Mouse (Mus musculus): Measurements from ENCODE around the gene Olfr70. TPM values are rescaled to one million over a fixed set of nuclear protein-coding genes. Genes with fewer than 3 reads are reported as not detected.
A peak's percentile ranks its signal among the peaks of the same experiment; 100 is the strongest.

Olfr70 gene
- polyA plus RNA-seq, 1 experiment from 2014 or later: not detected

- Histone ChIP-seq H3K27me3 (no peaks in the 10 kb centered on the region), H3K27ac (peak overlapping the region; percentile 39; the same call in 1 of the 2 replicates), H3K4me2 (replicated peaks) (no peak overlapping the region), H3K4me1 (peaks cover 37% of the 10 kb centered on the region), H3K36me3 (peaks cover 48% of the 10 kb centered on the region), H3K9ac (no peak overlapping the region), H3K9me3 (no peaks in the 10 kb centered on the region), H3K4me3 (no peak overlapping the region)
- ATAC-seq (ENCODE audit: low FRiP score, low read depth): no peak
- 66% methylated on average over 8 of the region's 8 CpGs for WGBS
Measured at GRCm38 (mm10) chr4:43673703-43674102, 26.9 kb downstream of the Olfr70 start.

GRCm38 (mm10) chr4:43672070-43672469 lies 28.5 kb downstream of the Olfr70 start:
- no peaks in the 10 kb centered on the region for H3K9me3 ChIP-seq
- H3K4me2 ChIP-seq (replicated peaks): no peak overlapping the region
- no peak overlapping the region for H3K27ac ChIP-seq
- WGBS: 8% methylated on average over 2 of the region's 2 CpGs
- H3K4me1 ChIP-seq: peaks cover 42% of the 10 kb centered on the region
- no peak overlapping the region for H3K9ac ChIP-seq
- H3K27me3 ChIP-seq: peaks cover 5% of the 10 kb centered on the region; the same call in 1 of the 2 replicates
- no peak overlapping the region for H3K4me3 ChIP-seq
- peaks cover 33% of the 10 kb centered on the region for H3K36me3 ChIP-seq
- no peak for ATAC-seq (ENCODE audit: low FRiP score, low read depth)

DNA sequence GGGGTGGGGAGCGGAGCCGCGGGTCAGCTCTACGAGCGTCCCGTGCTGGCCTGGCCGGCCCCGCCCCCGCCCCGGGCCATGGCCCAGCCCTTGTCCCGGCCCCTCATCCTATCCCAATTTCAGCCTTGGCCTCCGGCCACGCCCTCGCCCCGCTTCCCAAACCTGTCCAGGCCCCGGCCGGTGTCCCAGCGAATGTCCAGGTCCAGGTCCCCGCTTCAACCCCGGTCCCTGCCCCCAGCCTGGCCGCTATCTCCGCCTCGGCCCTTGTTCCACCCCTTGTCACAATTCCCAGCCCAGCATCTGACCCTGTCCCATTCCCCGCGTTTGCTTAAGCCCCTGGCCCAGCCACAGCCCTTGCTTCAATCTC lies 31.2 kb downstream of the Olfr70 start:
- Histone ChIP-seq H3K27ac (peak overlapping the region; percentile 52; the same call in 1 of the 2 replicates), H3K27me3 (peaks cover 32% of the 10 kb centered on the region), H3K4me2 (replicated peaks) (peak overlapping the region; percentile 89), H3K4me1 (peaks cover 42% of the 10 kb centered on the region), H3K9me3 (no peaks in the 10 kb centered on the region), H3K36me3 (peaks cover 9% of the 10 kb centered on the region), H3K4me3 (peak overlapping the region; percentile 66), H3K9ac (peak overlapping the region; percentile 83)
- WGBS: under 1% methylated on average over 18 of the region's 25 CpGs
- peak; percentile 89 for ATAC-seq (ENCODE audit: low FRiP score, low read depth)

DNA sequence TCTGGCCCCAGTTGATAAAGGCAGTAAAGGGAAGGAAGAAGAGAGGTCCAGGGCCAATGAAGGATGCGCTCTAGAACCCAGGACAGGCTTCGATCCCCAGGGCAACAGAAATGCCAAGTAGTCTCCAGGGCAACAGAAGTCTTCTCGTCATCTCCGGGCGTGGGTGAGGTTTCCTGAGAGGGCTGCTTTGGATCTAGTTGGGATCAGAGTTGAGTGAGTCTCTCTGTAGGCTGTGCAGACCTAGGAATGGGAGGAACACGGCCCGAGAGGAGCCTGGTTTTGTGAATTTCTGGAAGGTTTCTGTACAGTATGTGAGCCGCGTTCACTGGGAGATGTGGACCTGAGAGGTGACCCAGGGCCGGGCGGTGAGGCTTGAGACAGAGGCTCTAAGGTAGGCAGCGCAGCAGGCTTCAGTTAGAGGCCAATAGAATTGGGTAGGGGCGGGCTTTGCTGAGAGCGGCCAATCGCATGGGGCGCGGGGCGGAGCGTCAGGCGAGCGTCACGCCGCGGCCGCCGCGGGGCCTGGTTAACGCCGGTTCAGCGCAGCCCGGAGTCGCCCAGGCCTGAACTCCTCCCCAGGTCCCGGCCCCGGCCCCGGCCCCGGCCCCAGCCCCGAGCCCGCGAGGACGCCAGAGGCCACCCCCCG lies 31.7 kb downstream of the Olfr70 start, which contains the start of the genes Tmem8b and Fam221b:
Gene Tmem8b (plus strand): TSS at position 190 of the 646 bp plus-strand sequence.
Gene Fam221b (minus strand): TSS at position 364 of the 646 bp plus-strand sequence.
- Histone ChIP-seq H3K36me3 (peaks cover 4% of the 10 kb centered on the region; the same call in 1 of the 2 replicates), H3K9me3 (no peaks in the 10 kb centered on the region), H3K4me3 (peak within 1 kb of the TSS; percentile 66), H3K27ac (peak within 1 kb of the TSS; percentile 52; the same call in 1 of the 2 replicates), H3K4me1 (peaks cover 42% of the 10 kb centered on the region), H3K27me3 (peaks cover 33% of the 10 kb centered on the region), H3K4me2 (replicated peaks) (peak within 1 kb of the TSS; percentile 89), H3K9ac (peak within 1 kb of the TSS; percentile 83)
- peak; percentile 94 for ATAC-seq (ENCODE audit: low FRiP score, low read depth)
- 5% methylated on average over 18 of the region's 41 CpGs for WGBS

DNA sequence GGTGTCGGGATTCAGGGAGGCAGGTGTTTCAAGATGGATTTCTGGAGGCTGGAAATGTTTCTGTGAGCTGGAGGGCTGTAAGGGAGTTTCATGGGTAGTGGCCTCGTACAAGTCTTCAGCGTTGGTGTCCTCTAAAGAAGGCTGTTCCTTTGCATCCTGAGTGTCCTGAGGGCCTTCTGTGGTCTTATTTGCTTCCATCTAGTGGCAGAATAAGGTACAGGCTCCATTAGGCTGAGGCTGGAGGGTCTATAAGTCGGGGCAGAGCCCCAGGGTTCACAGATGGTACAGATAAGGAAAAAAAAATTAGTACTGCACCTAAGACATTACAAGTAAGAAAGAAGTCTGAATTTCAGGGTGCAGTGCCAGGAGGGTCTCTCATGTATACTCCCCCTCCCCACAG lies 34.2 kb downstream of the Olfr70 start:
- no peak overlapping the region for H3K27ac ChIP-seq
- peaks cover 57% of the 10 kb centered on the region for H3K27me3 ChIP-seq
- no peaks in the 10 kb centered on the region for H3K9me3 ChIP-seq
- no peak for ATAC-seq (ENCODE audit: low FRiP score, low read depth)
- no peak overlapping the region for H3K4me2 ChIP-seq (replicated peaks)
- WGBS: 19% methylated on average over 4 of the region's 4 CpGs
- no peaks in the 10 kb centered on the region for H3K36me3 ChIP-seq
- H3K4me3 ChIP-seq: no peak overlapping the region
- peaks cover 26% of the 10 kb centered on the region for H3K4me1 ChIP-seq
- no peak overlapping the region for H3K9ac ChIP-seq

GRCm38 (mm10) chr4:43657146-43657545 lies 43.5 kb downstream of the Olfr70 start:
- no peak overlapping the region for H3K27ac ChIP-seq
- 53% methylated on average over 4 of the region's 4 CpGs for WGBS
- H3K27me3 ChIP-seq: peaks cover 24% of the 10 kb centered on the region
- peaks cover 10% of the 10 kb centered on the region for H3K4me1 ChIP-seq
- no peak for ATAC-seq (ENCODE audit: low FRiP score, low read depth)
- H3K9me3 ChIP-seq: no peaks in the 10 kb centered on the region
- 0 out of 2 replicates have a peak, but pooled peaks cover 5% of the 10 kb centered on the region for H3K36me3 ChIP-seq
- peak overlapping the region; percentile 77 for H3K4me2 ChIP-seq (replicated peaks)
- H3K4me3 ChIP-seq: peak overlapping the region; percentile 82
- H3K9ac ChIP-seq: no peak overlapping the region

DNA sequence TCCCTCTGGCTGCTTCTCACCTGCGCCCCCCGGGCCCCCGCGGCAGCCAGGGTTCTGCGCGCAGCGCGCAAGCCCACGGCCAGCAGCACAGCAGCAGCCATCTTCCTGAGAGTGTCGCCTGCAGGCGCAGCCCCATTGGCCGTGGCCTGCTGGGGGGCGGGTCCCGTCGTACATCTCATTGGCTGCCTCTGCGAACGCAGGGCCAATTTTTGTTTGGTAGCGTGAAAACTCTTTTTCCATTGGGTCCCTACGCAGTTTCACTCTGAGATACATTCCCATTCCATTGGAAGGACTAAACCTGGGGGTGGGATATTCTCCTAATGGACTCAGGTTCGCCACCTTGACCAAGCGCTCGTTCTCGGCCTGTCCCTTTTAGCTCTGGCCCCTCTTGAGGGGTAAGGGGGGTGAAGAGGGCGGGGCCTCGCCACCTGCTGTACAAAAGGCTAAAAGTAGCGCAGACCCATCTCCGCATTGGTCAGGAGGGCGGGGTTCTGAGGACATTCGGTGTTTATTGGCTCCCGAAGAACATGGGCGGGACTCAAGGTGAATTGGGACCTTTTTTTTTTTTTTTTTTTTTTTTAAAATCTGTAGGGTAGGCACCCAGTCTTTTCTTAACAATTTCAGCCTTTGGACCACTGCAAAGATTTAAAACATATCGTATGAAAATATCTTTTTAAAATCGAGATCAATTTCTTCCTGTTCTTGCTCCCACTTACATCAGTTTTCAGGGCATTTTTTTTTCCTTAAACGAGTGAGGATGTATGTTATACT lies 44.1 kb downstream of the Olfr70 start, which contains the start of gene Hint2:
Gene Hint2 (minus strand): TSS at position 128 of the 771 bp plus-strand sequence.
- Histone ChIP-seq H3K4me2 (replicated peaks) (peak within 1 kb of the TSS; percentile 77), H3K27me3 (peaks cover 17% of the 10 kb centered on the region), H3K36me3 (peaks cover 10% of the 10 kb centered on the region), H3K9me3 (no peaks in the 10 kb centered on the region), H3K27ac (peak within 1 kb of the TSS; percentile 85), H3K4me3 (peak within 1 kb of the TSS; percentile 82), H3K4me1 (peaks cover 10% of the 10 kb centered on the region), H3K9ac (peak within 1 kb of the TSS; percentile 91)
- WGBS: under 1% methylated on average over 33 of the region's 34 CpGs
- ATAC-seq (ENCODE audit: low FRiP score, low read depth): peak; percentile 98

DNA sequence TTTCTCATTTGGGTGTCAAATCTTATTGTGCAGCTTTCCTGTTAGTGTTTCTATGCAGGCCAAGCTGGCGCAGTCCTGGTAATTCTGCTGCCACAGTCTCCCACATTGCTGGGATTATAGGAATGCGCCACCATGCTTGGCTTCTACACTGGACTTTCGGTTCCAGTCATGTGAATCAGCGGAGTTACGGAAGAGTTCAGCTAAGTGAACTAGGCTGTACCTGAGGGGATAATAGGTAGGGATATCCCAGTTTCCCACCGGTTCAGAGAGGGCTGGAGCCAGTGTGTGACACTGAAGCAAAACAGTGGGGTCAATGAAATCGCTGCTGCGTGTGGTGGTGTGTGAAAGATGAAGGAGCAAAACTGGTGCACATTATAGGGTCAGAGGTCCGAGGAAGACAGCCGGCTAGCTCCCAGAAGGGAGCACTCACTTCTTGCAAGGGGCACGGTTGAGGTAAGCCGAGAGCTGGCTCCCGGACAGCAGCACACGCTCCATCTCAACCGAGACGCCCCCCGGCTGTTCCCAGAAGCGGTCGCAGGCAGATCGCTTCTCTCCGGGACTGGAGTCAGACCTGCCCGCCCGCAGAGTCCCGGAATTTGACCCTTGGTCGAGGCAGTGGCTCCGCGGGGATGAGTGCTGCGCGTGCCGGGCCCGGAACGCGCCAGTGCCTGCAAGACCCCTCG lies 44.8 kb downstream of the Olfr70 start:
- peak; percentile 49 for ATAC-seq (ENCODE audit: low FRiP score, low read depth)
- WGBS: 5% methylated on average over 34 of the region's 34 CpGs
- peaks cover 10% of the 10 kb centered on the region for H3K4me1 ChIP-seq

GRCm38 (mm10) chr4:43653161-43654015 lies 47.2 kb downstream of the Olfr70 start, which contains the start of gene Spag8:
Gene Spag8, minus strand, starts transcription at chr4:43653594.
- peaks cover 10% of the 10 kb centered on the region for H3K4me1 ChIP-seq
- H3K4me3 ChIP-seq: peak within 1 kb of the TSS; percentile 25
- 19% methylated on average over 24 of the region's 24 CpGs for WGBS

More for the DNA sequence above, 44.8 kb downstream of the Olfr70 start:
- no peaks in the 10 kb centered on the region for H3K9me3 ChIP-seq
- H3K36me3 ChIP-seq: peaks cover 17% of the 10 kb centered on the region
- peak overlapping the region; percentile 91 for H3K9ac ChIP-seq
- H3K4me3 ChIP-seq: peak overlapping the region; percentile 82
- H3K27me3 ChIP-seq: peaks cover 10% of the 10 kb centered on the region
- peak overlapping the region; percentile 85 for H3K27ac ChIP-seq
- peak overlapping the region; percentile 77 for H3K4me2 ChIP-seq (replicated peaks)

DNA sequence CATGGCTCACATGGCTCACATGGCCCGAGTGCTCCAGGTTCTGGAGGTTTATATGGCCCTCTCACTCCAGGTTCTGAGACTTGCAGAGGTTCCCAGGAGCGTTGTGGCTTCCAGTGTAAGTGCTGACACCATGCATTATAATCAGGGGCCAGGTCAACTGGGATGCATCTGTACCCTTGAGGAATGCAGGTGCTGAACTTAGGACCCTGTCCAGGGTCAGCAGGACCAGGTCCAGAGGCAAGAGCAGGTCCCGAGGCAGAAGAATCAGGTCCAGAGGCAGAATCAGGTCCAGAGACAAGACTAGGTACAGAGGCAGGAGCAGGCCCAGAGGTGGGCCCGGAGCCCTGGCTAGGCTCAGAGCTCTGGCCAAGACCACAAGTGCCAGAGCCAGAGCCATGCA lies 47.9 kb downstream of the Olfr70 start:
- no peak for ATAC-seq (ENCODE audit: low FRiP score, low read depth)
- H3K4me1 ChIP-seq: peaks cover 10% of the 10 kb centered on the region
- H3K4me2 ChIP-seq (replicated peaks): peak overlapping the region; percentile 55
- no peak overlapping the region for H3K9ac ChIP-seq
- H3K27ac ChIP-seq: no peak overlapping the region
- H3K9me3 ChIP-seq: peaks cover 8% of the 10 kb centered on the region; the same call in 1 of the 2 replicates
- 87% methylated on average over 4 of the region's 4 CpGs for WGBS
- H3K27me3 ChIP-seq: no peaks in the 10 kb centered on the region
- H3K36me3 ChIP-seq: peaks cover 45% of the 10 kb centered on the region
- H3K4me3 ChIP-seq: peak overlapping the region; percentile 25; the same call in 1 of the 2 replicates

More at GRCm38 (mm10) chr4:43653161-43654015, 47.2 kb downstream of the Olfr70 start, which contains the start of gene Spag8:
- no peak within 1 kb of the TSS for H3K27ac ChIP-seq
- no peaks in the 10 kb centered on the region for H3K27me3 ChIP-seq
- H3K9ac ChIP-seq: no peak within 1 kb of the TSS
- peak within 1 kb of the TSS; percentile 55 for H3K4me2 ChIP-seq (replicated peaks)
- H3K36me3 ChIP-seq: peaks cover 38% of the 10 kb centered on the region
- no peak for ATAC-seq (ENCODE audit: low FRiP score, low read depth)
- peaks cover 8% of the 10 kb centered on the region; the same call in 1 of the 2 replicates for H3K9me3 ChIP-seq

DNA sequence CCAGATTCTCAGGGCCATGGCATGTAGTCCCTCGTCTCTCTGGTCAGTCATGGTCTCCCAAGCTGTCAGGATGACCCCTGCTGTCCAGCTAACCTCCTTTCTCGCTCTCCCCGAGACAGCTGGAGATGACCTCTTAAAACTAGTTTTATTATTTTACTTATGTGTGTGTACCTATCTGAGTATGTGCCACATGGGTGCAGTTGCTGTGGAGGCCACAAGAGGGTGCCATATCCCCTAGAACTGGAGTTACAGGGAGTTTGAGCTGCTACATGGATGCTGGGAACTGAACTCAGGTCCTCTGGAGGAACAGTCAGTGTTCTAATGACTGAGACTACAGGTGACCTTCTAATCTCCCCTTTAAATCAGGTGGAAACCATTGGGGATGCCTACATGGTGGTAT lies 50.8 kb downstream of the Olfr70 start:
- no peaks in the 10 kb centered on the region for H3K27me3 ChIP-seq
- WGBS: 94% methylated on average over 3 of the region's 3 CpGs
- H3K27ac ChIP-seq: no peak overlapping the region
- no peak overlapping the region for H3K4me2 ChIP-seq (replicated peaks)
- H3K4me1 ChIP-seq: no peaks in the 10 kb centered on the region; the same call in 1 of the 2 replicates
- no peak overlapping the region for H3K9ac ChIP-seq
- ATAC-seq (ENCODE audit: low FRiP score, low read depth): no peak
- H3K9me3 ChIP-seq: peaks cover 8% of the 10 kb centered on the region; the same call in 1 of the 2 replicates
- H3K4me3 ChIP-seq: no peak overlapping the region
- peaks cover 72% of the 10 kb centered on the region for H3K36me3 ChIP-seq

All from limb, embryonic 13.5 days (tissue).